Mouse (Mus musculus) neural tube, embryonic 15.5 days (tissue): ENCODE data around the gene Rab20. TPM values are rescaled to one million over a fixed set of nuclear protein-coding genes. Genes with fewer than 3 reads are reported as not detected.
"Not testable (repeated sequence)": the region's sequence is repeated elsewhere in the genome, so short reads cannot be mapped to it uniquely, and the experiment has no call there.

Experiments
- ATAC-seq: fragments of 200-750 bp; cut with Nextera tagmentation; 2 replicates; pipeline ENCODE4 v1.8.0; 2017; ENCODE audit warnings: mild to moderate bottlenecking, moderate TSS enrichment, moderate library complexity; ENCODE audit not compliant: low FRiP score
- H3K27ac ChIP-seq: fragments of 300-500 bp; sonication (generic); replicated peaks from 2 replicates; pipeline ENCODE4 v1.5.1; 2015; ENCODE audit warnings: mild to moderate bottlenecking, inconsistent platforms
- H3K27me3 ChIP-seq: fragments of 300-500 bp; sonication (generic); replicated peaks from 2 replicates; pipeline ENCODE4 v1.6.1; 2015; ENCODE audit warnings: inconsistent platforms
- H3K36me3 ChIP-seq: fragments of 300-500 bp; sonication (generic); 2 replicates; pipeline ENCODE4 v1.6.1; 2015; ENCODE audit warnings: inconsistent platforms
- H3K4me1 ChIP-seq: fragments of 300-500 bp; sonication (generic); 2 replicates; pipeline ENCODE4 v1.6.1; 2015; ENCODE audit warnings: inconsistent platforms
- H3K4me2 ChIP-seq: fragments of 300-500 bp; sonication (generic); 2 replicates; pipeline ENCODE4 v1.6.1; 2015; ENCODE audit warnings: inconsistent platforms, mild to moderate bottlenecking, moderate library complexity
- H3K4me3 ChIP-seq: fragments of 300-500 bp; sonication (generic); replicated peaks from 2 replicates; pipeline ENCODE4 v1.5.1; 2015; ENCODE audit warnings: mild to moderate bottlenecking, inconsistent platforms
- H3K9ac ChIP-seq: fragments of 300-500 bp; sonication (generic); replicated peaks from 2 replicates; pipeline ENCODE4 v1.6.1; 2015; ENCODE audit warnings: mild to moderate bottlenecking, inconsistent platforms
- H3K9me3 ChIP-seq: fragments of 300-500 bp; sonication (generic); replicated peaks from 2 replicates; pipeline ENCODE4 v1.6.1; 2016; ENCODE audit warnings: inconsistent platforms
- WGBS: fragments of 180-500 bp; shearing (Covaris S2); methylation state at CpG from one replicate; pipeline ENCODE4 v1.1.7; 2015; ENCODE audit warnings: mixed read lengths; 5-methylcytosine and 5-hydroxymethylcytosine counted together
- polyA plus RNA-seq: library from polyadenylated mRNA; unstranded; fragments of >200 nt; fragmentation: Nextera tagmentation; extraction: Ambion mirVana; gene quantifications from 2 replicates; pipeline ENCODE4 v1.2.1, GENCODE M21; 2015

The Rab20 gene
- polyA plus RNA-seq, 1 experiment from 2014 or later, result 1.00 TPM

DNA sequence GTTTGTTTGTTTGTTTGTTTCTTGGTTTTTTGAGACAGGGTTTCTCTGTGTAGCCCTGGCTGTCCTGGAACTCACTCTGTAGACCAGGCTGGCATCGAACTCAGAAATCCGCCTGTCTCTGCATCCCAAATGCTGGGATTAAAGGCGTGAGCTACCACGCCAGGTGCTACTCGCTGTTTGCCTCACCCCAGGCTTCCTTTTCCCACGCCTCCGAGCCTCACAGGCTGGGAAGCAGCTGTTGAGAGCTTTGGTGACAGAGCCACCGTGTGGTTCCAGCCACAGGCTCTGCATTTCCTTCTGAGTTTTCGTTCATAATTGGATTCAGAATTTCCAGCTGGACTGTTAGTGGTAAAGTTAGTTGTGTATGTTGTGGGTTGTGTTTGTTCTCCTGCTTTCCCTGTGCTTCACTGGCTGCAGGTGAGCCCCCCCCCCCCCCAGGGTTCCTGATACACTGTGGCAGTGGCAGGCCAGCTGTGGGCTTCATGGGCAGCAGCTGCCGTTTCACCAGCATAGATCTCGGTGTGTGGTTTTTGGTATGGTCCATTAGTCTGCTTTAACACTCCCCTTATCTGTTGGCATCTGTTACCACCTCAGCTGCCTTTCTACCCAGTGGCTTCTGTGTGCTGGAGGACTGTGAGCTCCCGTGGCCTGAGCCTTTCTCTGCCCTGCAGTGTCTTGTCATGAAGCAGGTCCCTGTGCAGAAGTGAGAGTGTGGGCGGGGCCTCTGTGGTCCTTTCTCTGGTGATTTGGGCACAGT lies 25.1 kb upstream of the Rab20 start:
- Histone ChIP-seq H3K9me3 (no peaks in the 10 kb centered on the region), H3K36me3 (peaks cover 54% of the 10 kb centered on the region), H3K9ac (no peak overlapping the region), H3K4me3 (no peak overlapping the region), H3K27me3 (no peaks in the 10 kb centered on the region), H3K27ac (no peak overlapping the region), H3K4me1 (peaks cover 37% of the 10 kb centered on the region), H3K4me2 (no peak overlapping the region)
- no peak for ATAC-seq
- 84% methylated on average over 13 of the region's 13 CpGs for WGBS

DNA sequence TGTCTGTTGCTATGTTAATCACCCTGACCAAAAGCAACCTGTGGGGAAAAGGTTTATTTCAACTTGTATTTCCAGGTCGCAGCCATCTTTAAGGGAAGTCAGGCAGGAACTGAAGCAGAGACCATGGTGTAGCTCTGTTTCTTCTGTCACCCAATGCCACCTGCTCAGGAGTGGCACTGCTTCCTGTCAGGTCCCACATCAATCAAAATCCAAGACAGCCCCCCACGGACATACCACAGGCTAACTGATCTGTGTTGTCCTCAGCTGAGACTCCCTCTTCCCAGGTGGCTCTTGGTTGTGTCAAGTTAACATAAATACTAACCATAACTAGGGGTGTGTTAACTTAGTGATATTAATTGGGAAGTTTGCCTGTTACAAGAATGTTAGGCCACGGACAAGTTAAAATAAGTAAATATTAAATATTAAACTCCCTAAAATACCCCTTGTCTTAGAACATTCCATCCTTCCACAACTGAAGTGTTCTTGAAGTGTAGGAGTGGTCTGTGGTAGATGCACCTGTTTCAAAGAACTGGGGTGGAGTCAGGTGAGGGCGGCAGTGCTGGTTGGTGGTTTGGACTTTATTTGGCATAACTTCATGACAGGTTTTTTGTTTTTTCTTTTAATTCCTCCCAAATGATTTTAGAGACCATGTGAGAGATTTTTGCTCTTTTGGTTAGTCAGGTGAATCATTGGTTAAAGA lies 20.4 kb upstream of the Rab20 start:
- Histone ChIP-seq H3K9ac (no peak overlapping the region), H3K27ac (no peak overlapping the region), H3K4me1 (peaks cover 54% of the 10 kb centered on the region), H3K36me3 (peaks cover 12% of the 10 kb centered on the region), H3K27me3 (peaks cover 9% of the 10 kb centered on the region; the same call in 1 of the 2 replicates), H3K9me3 (no peaks in the 10 kb centered on the region), H3K4me3 (no peak overlapping the region), H3K4me2 (peak overlapping the region; percentile 85; the same call in 1 of the 2 replicates)
- ATAC-seq, result no peak
- WGBS, result 90% methylated on average over 4 of the region's 4 CpGs

DNA sequence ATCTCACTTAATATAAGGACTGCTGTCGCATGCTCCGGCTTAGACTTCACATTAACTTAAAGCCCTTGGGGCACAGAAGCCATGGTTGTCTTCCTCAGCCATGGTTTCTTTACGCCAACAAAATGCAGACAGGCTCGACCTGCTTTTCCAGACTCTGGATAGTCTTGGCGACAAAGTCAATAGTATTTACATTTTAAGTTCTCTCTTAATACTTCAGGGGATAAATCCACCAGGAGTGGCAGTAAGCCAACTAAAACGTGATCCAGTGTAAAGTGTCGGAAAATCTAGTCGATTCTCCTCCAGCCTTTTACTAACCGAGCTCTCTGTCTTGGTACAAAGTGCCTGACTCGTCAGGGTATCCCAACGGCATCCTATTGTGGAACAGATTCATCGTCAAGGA lies 19.8 kb upstream of the Rab20 start:
- Histone ChIP-seq H3K4me2 (peak overlapping the region; percentile 85), H3K9me3 (no peaks in the 10 kb centered on the region), H3K4me3 (peak overlapping the region; percentile 88), H3K36me3 (peaks cover 5% of the 10 kb centered on the region), H3K4me1 (peaks cover 54% of the 10 kb centered on the region), H3K27me3 (peaks cover 9% of the 10 kb centered on the region; the same call in 1 of the 2 replicates), H3K27ac (no peak overlapping the region), H3K9ac (peak overlapping the region; percentile 85; the same call in 1 of the 2 replicates)
- ATAC-seq, result no peak
- 77% methylated on average over 12 of the region's 12 CpGs for WGBS

DNA sequence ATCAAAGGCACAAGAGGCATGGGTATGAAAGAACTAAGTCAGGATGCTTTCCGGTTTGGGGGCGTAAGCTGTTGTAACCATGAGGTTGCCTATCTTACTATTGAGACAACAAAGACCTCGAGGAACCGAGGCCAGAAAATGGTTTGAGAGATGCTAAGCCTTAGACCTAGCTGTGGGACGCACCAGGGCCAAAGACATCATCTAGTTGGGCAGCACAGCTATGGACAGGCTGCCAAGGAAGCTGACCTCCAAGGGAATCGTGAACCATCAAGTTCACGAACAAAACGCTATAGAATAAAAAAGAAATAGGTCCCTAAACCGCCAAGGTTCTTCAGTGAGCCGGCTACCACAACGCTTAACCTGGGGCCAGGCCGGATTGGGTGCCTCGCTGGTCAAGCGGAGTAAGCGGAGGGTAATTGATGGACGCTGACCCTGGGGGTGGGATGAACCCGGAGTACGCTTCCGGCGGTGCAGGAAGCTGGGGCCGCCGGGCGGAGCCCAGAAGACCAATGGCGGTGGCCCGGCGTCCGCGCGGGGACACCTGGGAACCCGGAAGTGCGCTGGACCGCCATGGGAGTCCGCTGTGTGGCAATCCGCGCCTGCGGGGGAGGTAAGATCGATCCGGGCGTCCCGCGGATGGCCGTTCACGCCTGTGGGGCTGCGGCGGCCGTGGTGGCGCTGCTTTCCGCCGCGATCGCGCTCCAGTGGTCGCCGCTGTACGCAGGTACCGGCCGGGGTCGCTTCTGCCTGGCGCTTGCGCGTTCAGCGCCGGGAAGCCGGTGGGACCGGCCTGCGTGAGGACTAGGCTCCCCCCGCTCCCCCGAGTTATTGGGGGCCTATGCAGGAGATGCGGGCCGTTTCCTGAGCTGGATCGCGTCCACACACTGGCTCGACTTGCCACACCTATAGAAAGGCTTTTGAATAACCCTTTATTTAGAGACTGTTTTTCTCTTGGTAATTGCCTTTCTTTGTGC lies 18.8 kb upstream of the Rab20 start, which contains the start of gene Naxd:
Gene Naxd (plus strand): TSS at position 490 of the 974 bp plus-strand sequence.
- peak within 1 kb of the TSS; percentile 92 for H3K27ac ChIP-seq
- ATAC-seq, result peak; percentile 96
- H3K27me3 ChIP-seq, result peaks cover 14% of the 10 kb centered on the region; the same call in 1 of the 2 replicates
- peaks cover 50% of the 10 kb centered on the region for H3K4me1 ChIP-seq
- H3K36me3 ChIP-seq, result no peaks in the 10 kb centered on the region
- no peaks in the 10 kb centered on the region for H3K9me3 ChIP-seq
- WGBS, result 4% methylated on average over 72 of the region's 73 CpGs
- peak within 1 kb of the TSS; percentile 85 for H3K9ac ChIP-seq
- H3K4me3 ChIP-seq, result peak within 1 kb of the TSS; percentile 88
- H3K4me2 ChIP-seq, result peak within 1 kb of the TSS; percentile 85

DNA sequence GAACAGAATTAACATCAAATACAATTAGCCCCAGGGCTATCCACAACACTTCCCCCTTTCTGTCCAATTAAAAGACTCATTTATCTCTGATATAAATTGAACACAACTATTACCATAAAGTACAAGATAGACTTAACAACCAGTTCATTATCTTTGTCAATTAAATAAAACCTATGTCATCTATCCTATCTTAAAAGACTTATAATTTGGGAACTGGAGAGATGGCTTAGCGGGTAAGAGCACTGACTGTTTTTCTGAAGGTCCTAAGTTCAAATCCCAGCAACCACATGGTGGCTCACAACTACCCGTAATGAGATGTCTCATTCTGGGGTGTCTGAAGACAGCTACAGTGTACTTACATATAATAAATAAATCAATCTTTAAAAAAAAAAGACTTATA lies 13.8 kb upstream of the Rab20 start:
- not testable (repeated sequence) for ATAC-seq, H3K36me3 ChIP-seq, H3K4me3 ChIP-seq, H3K9me3 ChIP-seq, H3K4me2 ChIP-seq, H3K4me1 ChIP-seq, H3K27ac ChIP-seq, H3K9ac ChIP-seq
- H3K27me3 ChIP-seq, result peaks cover 27% of the 10 kb centered on the region
- WGBS, result 85% methylated on average over 2 of the region's 2 CpGs

DNA sequence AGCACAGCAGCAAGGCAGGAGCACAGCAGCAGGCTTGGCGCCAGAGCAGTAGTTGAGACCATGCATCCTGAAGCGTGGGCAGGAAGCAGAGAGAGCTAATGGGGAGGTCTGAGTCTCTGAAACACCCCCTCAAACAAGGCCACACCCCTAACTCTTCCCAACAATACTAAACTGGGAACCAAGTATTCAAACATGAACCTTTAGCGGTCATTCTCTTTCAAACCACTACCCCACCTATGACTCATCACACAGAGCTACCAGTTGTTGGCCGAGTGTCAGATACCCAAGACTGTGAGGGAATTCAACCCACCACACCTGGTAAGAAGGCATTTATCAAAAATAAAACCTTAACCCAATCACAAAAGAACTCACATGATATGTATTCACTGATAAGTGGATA lies 8.7 kb upstream of the Rab20 start:
- 89% methylated on average over 4 of the region's 4 CpGs for WGBS
- Histone ChIP-seq H3K27ac (no peak overlapping the region), H3K4me1 (peaks cover 2% of the 10 kb centered on the region; the same call in 1 of the 2 replicates), H3K9me3 (no peaks in the 10 kb centered on the region), H3K9ac (no peak overlapping the region), H3K36me3 (no peaks in the 10 kb centered on the region), H3K4me3 (no peak overlapping the region), H3K27me3 (peaks cover 14% of the 10 kb centered on the region), H3K4me2 (no peak overlapping the region)
- ATAC-seq, result no peak

DNA sequence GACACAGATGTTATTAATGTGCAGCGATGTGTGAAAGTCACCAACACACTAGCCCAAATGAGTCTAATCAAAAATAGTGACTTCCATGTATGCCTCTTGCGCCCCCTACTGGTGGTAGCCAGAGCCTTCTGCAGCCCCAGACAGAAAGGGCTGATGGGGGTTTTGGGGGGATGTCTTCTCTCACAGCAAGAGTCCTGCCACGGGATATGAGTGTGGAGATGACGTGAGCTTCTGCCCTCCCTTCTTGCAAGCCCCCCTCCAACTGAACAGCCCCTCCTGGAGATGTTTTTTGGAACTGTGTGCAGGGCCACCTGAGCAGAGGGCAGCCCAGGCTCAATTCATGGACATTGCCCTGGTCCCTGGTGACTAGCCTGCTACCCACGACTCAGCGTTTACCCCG lies 7.6 kb upstream of the Rab20 start:
- Histone ChIP-seq H3K27me3 (peaks cover 18% of the 10 kb centered on the region), H3K9ac (no peak overlapping the region), H3K4me3 (no peak overlapping the region), H3K4me1 (peaks cover 2% of the 10 kb centered on the region; the same call in 1 of the 2 replicates), H3K36me3 (no peaks in the 10 kb centered on the region), H3K27ac (no peak overlapping the region), H3K9me3 (no peaks in the 10 kb centered on the region), H3K4me2 (no peak overlapping the region)
- WGBS, result 26% methylated on average over 7 of the region's 7 CpGs
- no peak for ATAC-seq

DNA sequence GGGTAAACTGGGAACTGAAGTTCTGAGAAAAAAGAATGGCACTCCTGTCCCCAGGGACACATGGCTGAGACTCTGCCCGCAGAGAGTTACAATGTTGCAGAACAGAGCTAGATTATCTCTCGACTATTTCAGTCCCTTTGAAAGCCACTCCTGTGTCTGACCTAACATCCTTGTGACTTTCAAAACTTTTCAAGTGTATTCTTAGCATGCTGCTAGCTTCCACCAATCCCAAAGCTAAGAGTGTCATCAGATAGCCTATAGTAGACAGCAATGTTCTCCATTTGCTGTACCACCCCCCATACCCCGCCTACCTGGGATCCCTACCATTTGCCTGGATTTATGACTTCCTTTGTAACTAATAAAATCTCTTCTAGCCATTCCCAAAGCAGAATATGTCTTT lies 4.0 kb upstream of the Rab20 start:
- no peak overlapping the region for H3K4me3 ChIP-seq
- no peak for ATAC-seq
- H3K4me2 ChIP-seq, result no peak overlapping the region
- 68% methylated on average over 3 of the region's 3 CpGs for WGBS
- H3K27me3 ChIP-seq, result peaks cover 40% of the 10 kb centered on the region
- no peaks in the 10 kb centered on the region for H3K36me3 ChIP-seq
- H3K4me1 ChIP-seq, result peaks cover 22% of the 10 kb centered on the region
- no peak overlapping the region for H3K27ac ChIP-seq
- H3K9ac ChIP-seq, result no peak overlapping the region
- H3K9me3 ChIP-seq, result no peaks in the 10 kb centered on the region

DNA sequence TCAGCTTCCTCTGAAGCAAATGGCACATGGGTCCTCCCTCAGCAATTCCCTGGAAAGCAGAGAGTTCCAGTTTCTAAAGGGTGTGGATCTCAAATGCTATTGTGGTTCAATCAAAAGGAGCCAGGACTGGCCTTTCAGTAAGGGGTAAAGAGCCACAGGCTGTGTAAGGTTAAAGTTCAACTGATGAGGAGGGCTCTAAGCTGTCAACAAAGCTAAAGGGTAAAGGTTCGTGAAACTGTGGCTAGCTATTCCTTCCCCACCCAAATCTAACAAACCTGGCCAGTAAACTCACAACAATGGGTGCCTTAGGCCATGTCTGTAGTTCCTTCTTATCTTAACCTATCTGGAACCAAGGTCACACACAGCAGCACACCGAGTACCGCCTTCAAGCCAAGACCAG lies 3.4 kb upstream of the Rab20 start:
- Histone ChIP-seq H3K4me2 (no peak overlapping the region), H3K4me1 (peaks cover 29% of the 10 kb centered on the region), H3K4me3 (no peak overlapping the region), H3K27ac (no peak overlapping the region), H3K9me3 (no peaks in the 10 kb centered on the region), H3K9ac (no peak overlapping the region), H3K27me3 (peaks cover 46% of the 10 kb centered on the region), H3K36me3 (no peaks in the 10 kb centered on the region)
- ATAC-seq, result no peak
- 56% methylated on average over 3 of the region's 3 CpGs for WGBS

DNA sequence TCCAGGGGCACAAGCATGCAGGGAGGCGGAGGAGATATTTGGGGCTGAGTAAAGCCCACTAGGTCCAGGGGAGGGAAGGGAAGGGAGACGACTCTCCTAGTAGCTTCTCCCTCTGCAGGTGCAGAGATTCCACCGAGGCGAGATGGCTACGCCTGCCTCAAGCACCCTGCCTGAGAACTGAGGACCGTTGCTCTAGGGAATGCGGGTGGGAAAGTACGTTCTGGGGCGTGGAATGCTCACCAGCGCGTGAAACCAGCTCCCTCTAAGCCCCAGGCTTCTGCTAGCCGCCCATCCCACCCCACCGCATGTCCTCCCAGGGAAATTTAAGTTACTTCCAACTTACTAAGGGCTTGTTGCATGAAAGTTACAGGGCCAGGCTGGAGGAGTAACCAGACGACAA lies 1.1 kb upstream of the Rab20 start:
- H3K4me3 ChIP-seq, result no peak overlapping the region
- H3K27ac ChIP-seq, result no peak overlapping the region
- H3K27me3 ChIP-seq, result peaks cover 68% of the 10 kb centered on the region
- H3K36me3 ChIP-seq, result no peaks in the 10 kb centered on the region
- H3K4me1 ChIP-seq, result peaks cover 33% of the 10 kb centered on the region
- no peak overlapping the region for H3K4me2 ChIP-seq
- no peaks in the 10 kb centered on the region for H3K9me3 ChIP-seq
- 10% methylated on average over 14 of the region's 14 CpGs for WGBS
- H3K9ac ChIP-seq, result no peak overlapping the region
- no peak for ATAC-seq

DNA sequence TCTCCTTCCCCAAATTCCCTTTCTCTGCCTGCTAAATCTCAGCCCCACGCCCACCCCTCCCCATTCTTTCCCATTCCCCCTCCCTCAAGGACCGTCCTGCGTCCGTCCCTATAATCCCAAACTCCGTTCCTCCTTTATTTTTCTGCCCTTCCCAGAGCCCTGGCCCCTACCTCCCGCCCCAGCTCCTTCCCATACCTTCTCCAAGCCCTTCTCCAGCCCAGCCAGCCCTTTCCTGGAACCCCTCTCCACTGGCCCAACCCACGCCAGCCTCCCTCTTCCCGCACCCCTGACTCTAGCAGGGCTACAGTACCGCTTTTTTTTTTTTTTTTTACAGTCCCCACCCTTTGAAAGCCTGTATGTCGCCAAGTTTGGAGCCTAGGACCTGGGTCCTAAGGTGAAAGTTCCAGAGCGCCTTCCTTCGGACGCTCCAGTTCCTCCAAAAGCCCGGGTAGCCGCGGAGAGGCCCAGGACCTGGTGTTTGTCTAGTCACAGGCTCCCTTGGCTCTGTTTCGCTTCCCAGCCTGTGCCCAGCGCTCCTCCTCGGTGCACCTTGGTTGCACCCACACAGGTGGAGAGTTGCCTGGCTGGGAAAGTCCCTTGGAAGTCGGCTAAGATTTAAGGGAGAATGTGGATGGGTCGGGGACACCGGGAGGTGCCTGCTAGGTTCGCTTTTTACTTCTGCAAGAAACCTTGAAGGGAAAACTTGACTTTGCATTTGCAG lies 457 bp upstream of the Rab20 start:
- ATAC-seq, result 0 out of 2 replicates have a peak, but pooled peaks have one; percentile 33
- H3K36me3 ChIP-seq, result no peaks in the 10 kb centered on the region
- no peak overlapping the region for H3K27ac ChIP-seq
- 4% methylated on average over 23 of the region's 23 CpGs for WGBS
- H3K4me3 ChIP-seq, result peak overlapping the region; percentile 46
- no peak overlapping the region for H3K9ac ChIP-seq
- H3K9me3 ChIP-seq, result no peaks in the 10 kb centered on the region
- H3K4me1 ChIP-seq, result peaks cover 33% of the 10 kb centered on the region
- peak overlapping the region; percentile 99 for H3K4me2 ChIP-seq
- H3K27me3 ChIP-seq, result peaks cover 74% of the 10 kb centered on the region
